Mouse (Mus musculus) CD4-positive, CD25-positive, alpha-beta regulatory T cell (primary cell): ENCODE results near the gene Rapgef1. TPM values are rescaled to one million over a fixed set of nuclear protein-coding genes. Genes with fewer than 3 reads are reported as not detected.

Source experiments
- polyA plus RNA-seq: library from polyadenylated mRNA; unstranded; fragments of 100-300 nt; shearing (Covaris generic); gene quantifications from one replicate; pipeline ENCODE4 v1.2.1, GENCODE M21; 2017

Rapgef1 gene
- polyA plus RNA-seq, result 44.2 TPM

GRCm38 (mm10) chr2:29619484-29620300 is at the start of gene Rapgef1:
TSS of gene Rapgef1 (plus strand) at chr2:29619720.

GRCm38 (mm10) chr2:29751497-29751896 is 132.0 kb downstream of the Rapgef1 start, which contains the start of gene Gm13420:
TSS of gene Gm13420 (minus strand) at chr2:29751685.

GRCm38 (mm10) chr2:29787104-29787917 is 167.8 kb downstream of the Rapgef1 start, which contains the start of gene Coq4:
TSS of gene Coq4 (plus strand) at chr2:29787493.

GRCm38 (mm10) chr2:29787937-29788681 is 168.6 kb downstream of the Rapgef1 start, which contains the start of gene Trub2:
TSS of gene Trub2 (minus strand) at chr2:29788502.

Other genes starting within 250 kb of the Rapgef1 start
- gene Gm13420, start 132.0 kb downstream of the Rapgef1 start, polyA plus RNA-seq, result not detected
- 0.97 TPM for gene Gm13547, start 139.6 kb downstream of the Rapgef1 start, polyA plus RNA-seq
- 8.9 TPM for gene Coq4, start 167.8 kb downstream of the Rapgef1 start, polyA plus RNA-seq
- gene Trub2, start 168.8 kb downstream of the Rapgef1 start, polyA plus RNA-seq, result 35.4 TPM
- gene Slc27a4, start 182.9 kb downstream of the Rapgef1 start, polyA plus RNA-seq, result 10.8 TPM
- 25.7 TPM for gene Urm1, start 200.4 kb downstream of the Rapgef1 start, polyA plus RNA-seq
- gene Cercam, start 249.4 kb downstream of the Rapgef1 start, polyA plus RNA-seq, result 0.98 TPM